Mouse (Mus musculus) E14TG2a.4 (cell line): ENCODE data around the gene Ctnna3.

Experiments
- CTCF ChIP-seq: conservative IDR thresholded peaks from 2 replicates; pipeline ENCODE4 v1.5.1; 2014; ENCODE audit warnings: low read length
- POU5F1 ChIP-seq: IDR thresholded peaks from 2 replicates; pipeline ENCODE4 v1.6.1; 2014; ENCODE audit warnings: low read length, borderline replicate concordance

DNA sequence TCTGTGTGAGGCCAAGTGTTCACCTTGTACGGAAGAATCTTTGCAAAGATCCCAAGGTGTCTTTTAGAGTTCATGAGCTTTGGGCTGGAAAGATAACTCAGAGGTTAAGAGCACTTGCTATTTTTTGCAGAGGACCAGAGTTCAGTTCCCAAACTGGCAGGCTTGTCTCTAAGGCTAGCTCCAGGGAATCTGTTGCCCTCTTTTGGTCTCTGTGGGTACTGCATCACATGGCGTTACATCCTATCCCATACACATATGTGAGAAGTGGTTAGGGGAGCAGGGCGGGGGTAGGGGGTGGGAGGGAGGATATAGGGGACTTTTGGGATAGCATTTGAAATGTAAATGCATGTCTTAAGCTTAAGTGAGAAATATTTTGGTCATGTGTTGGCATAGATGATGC is 262.1 kb downstream of the Ctnna3 start:
- peak; percentile 24 for TF ChIP-seq CTCF
- TF ChIP-seq POU5F1: no peak
